Mouse (Mus musculus): ENCODE data around the gene Scamp5.

GRCm38 (mm10) chr9:57485774-57486173 lies 17.9 kb upstream of the Scamp5 start:
- peak; percentile 99 for TF ChIP-seq CTCF (IDR thresholded peaks at IDR 0.05; ENCODE audit: low read depth)
- no peak for TF ChIP-seq EP300 (IDR thresholded peaks at IDR 0.05; ENCODE audit: low read depth)
